Mouse (Mus musculus) megakaryocyte progenitor cell, adult 5-6 weeks (primary cell): ENCODE data around the gene Lhfpl2. TPM values are rescaled to one million over a fixed set of nuclear protein-coding genes. Genes with fewer than 3 reads are reported as not detected.

Experiments used
- ATAC-seq: replicated peaks from 2 replicates; pipeline ENCODE4 v1.8.0; 2016; ENCODE audit warnings: mild to moderate bottlenecking, moderate TSS enrichment, inconsistent platforms; ENCODE audit not compliant: poor library complexity
- total RNA-seq, 2 experiments: library from RNA; stranded (forward) in 1 of 2; stranded (reverse) in 1 of 2; fragments of 157-497, 149-512 nt in 1 of 2; fragments of 200-1000 nt in 1 of 2; gene quantifications; 2 replicates each; pipeline versions ENCODE4 v1.2.3 to v1.2.4; 2015 to 2017

Lhfpl2 gene
- total RNA-seq, 2 experiments from 2014 or later, result 11.0 to 11.2 TPM

GRCm38 (mm10) chr13:94171612-94172011 is 114.0 kb downstream of the Lhfpl2 start:
- no peak for ATAC-seq

- peak; percentile 12 for ATAC-seq
Observed at GRCm38 (mm10) chr13:94172533-94173310, 115.1 kb downstream of the Lhfpl2 start.

- ATAC-seq, result peak; percentile 65
Observed at GRCm38 (mm10) chr13:94173633-94174576, 116.3 kb downstream of the Lhfpl2 start.

GRCm38 (mm10) chr13:94174577-94175279 is 117.1 kb downstream of the Lhfpl2 start:
- peak; percentile 12 for ATAC-seq

GRCm38 (mm10) chr13:94175379-94176050 is 117.9 kb downstream of the Lhfpl2 start:
- peak; percentile 45 for ATAC-seq

GRCm38 (mm10) chr13:94177148-94177547 is 119.6 kb downstream of the Lhfpl2 start:
- ATAC-seq, result peak; percentile 49

GRCm38 (mm10) chr13:94178401-94179040 is 120.9 kb downstream of the Lhfpl2 start:
- no peak for ATAC-seq

- ATAC-seq, result no peak
Observed at GRCm38 (mm10) chr13:94180477-94181420, 123.2 kb downstream of the Lhfpl2 start.

GRCm38 (mm10) chr13:94182026-94182425 is 124.4 kb downstream of the Lhfpl2 start:
- ATAC-seq, result no peak

- peak; percentile 50 for ATAC-seq
Observed at GRCm38 (mm10) chr13:94183372-94184021, 125.9 kb downstream of the Lhfpl2 start.

- peak; percentile 9 for ATAC-seq
Observed at GRCm38 (mm10) chr13:94184726-94185456, 127.3 kb downstream of the Lhfpl2 start.

- ATAC-seq, result no peak
Observed at GRCm38 (mm10) chr13:94185631-94186030, 128.0 kb downstream of the Lhfpl2 start.

- no peak for ATAC-seq
Observed at GRCm38 (mm10) chr13:94188200-94189086, 130.8 kb downstream of the Lhfpl2 start.

GRCm38 (mm10) chr13:94190386-94190785 is 132.8 kb downstream of the Lhfpl2 start:
- no peak for ATAC-seq

- no peak for ATAC-seq
Observed at GRCm38 (mm10) chr13:94193227-94193626, 135.6 kb downstream of the Lhfpl2 start.

- peak; percentile 37; the same call in 1 of the 2 replicates for ATAC-seq
Observed at GRCm38 (mm10) chr13:94198616-94199015, 141.0 kb downstream of the Lhfpl2 start.

- ATAC-seq, result no peak
Observed at GRCm38 (mm10) chr13:94199829-94200228, 142.2 kb downstream of the Lhfpl2 start.
